Mouse (Mus musculus) liver (tissue): ENCODE results near the gene Cish.
"Not testable (repeated sequence)": the region's sequence is repeated elsewhere in the genome, so short reads cannot be mapped to it uniquely, and the experiment has no call there.

Experiments used
- DNase-seq: peaks from one replicate; pipeline ENCODE4 v3.0.0-alpha.2; 2020; ENCODE audit warnings: mixed read lengths

The Cish gene

DNA sequence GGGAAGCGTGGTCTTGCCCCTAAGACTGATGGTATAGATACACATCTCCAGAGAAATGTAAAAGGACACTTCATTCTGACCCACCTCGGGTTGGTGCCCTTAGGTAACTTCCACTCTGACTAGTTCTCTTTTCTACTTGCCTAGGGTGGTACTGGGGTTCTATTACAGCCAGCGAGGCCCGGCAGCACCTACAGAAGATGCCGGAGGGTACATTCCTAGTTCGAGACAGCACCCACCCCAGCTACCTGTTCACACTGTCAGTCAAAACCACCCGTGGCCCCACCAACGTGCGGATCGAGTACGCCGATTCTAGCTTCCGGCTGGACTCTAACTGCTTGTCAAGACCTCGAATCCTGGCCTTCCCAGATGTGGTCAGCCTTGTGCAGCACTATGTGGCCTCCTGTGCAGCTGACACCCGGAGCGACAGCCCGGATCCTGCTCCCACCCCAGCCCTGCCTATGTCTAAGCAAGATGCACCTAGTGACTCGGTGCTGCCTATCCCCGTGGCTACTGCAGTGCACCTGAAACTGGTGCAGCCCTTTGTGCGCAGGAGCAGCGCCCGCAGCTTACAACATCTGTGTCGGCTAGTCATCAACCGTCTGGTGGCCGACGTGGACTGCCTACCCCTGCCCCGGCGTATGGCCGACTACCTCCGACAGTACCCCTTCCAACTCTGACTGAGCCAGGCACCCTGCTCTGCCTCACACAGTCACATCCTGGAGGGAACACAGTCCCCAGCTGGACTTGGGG lies 4.6 kb downstream of the Cish start:
- DNase-seq, result no peak

DNA sequence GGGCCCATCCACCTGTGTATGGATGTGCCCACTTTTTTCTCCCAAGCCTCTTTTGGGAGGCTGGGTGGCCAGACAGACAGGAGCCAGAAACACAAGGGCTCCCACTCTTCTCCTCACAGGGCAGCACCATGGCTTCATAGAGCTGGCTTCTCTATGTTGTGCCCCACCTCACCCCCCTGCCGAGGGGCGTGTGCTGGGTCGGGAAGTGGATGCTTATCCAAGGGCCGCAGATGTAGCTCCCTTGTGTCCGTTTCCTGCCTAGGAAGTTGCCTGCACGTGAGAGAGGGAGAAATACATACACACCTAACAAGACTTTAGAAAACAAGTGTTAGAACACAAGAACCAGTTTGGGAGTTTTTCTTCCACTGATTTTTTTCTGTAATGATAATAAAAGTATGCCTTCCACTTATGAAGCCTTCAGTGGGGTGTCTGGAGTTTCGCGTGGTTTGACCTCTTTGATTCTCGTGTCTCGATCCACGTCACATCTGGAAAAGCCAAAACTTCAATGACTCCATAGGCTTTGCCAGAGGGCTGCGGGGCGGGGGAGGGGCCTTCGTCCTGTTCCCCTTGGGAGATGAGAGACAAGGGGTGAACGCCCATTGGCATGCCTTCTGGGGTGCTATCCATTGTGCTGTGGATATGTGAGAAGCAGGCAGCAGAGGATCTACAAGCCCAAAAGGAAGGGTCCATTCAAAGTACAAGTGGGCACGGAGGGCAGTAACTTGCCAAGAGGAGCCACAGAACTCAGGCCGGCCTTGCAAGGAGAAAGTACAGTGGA lies 5.9 kb downstream of the Cish start:
- DNase-seq, result peak; percentile 51

DNA sequence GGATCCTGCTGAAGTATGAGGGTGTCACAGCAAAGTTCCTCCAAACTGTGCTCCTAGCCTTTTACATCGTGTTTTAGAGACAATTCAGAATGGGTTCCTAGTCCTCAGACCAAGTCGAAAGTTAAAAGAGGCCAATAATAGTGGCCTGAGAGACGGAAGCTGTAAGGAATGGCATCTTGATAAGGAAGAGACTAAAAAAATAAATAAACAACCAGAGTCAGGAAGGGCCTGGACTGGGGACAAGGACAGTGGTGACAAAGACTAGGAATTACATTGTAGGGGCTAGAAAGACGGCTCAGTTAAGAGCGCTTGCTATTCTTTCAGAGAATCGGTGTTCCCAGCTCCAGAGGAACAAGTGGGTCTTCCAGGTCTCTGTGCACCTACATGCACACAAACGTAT lies 6.8 kb downstream of the Cish start:
- no peak for DNase-seq

DNA sequence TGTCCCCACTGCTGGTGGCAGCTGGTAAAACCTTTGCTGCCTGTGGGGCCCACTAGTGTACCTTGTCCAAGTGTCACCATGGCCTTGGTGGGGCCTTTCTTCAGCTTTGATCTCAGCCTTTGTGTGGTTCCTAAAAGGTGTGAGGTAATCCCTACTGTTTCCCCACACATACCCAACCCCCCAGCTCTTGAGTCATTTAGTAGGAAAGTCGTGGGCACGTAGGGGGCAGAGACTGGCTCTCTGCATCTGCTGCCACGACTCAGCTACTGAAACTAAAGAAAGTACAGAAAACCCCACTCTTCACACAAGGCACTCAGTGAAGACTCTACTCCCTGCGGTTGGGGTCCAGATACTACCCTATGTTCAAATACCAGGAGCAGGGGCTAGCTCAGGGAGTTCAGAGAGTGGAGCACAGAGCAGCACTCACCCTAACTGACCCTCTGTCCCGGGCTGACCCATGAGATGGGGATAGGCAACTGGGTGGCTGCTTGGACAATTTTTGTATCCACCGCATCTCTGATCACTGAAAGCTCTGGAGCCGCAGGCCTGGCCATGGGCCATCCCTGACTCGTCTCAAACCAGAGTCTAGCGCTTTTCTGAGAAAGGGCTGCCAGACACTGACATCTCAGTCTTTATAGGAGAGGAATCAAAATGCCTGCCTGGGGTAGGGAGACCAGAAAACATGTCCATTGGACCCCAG lies 7.4 kb downstream of the Cish start:
- DNase-seq, result no peak

DNA sequence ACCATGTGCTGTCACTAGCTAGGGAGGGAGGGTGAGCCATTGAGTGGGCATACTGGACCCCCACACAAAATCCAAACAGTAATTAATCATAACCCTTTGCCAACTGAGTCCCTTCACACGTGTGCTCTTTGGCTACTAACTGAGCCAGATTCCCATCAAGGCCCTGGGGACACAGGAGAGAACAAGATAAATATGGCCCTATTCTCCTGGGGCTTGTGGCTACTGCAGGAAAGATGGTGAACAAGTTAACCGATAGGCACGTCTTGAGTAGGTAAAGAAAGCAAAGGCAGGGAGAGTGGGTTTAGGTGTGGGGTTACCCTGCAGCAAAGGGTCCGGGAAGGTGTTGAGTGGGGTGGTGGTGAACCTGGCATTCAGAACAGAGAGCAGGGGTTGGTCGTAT lies 8.1 kb downstream of the Cish start:
- DNase-seq, result no peak

DNA sequence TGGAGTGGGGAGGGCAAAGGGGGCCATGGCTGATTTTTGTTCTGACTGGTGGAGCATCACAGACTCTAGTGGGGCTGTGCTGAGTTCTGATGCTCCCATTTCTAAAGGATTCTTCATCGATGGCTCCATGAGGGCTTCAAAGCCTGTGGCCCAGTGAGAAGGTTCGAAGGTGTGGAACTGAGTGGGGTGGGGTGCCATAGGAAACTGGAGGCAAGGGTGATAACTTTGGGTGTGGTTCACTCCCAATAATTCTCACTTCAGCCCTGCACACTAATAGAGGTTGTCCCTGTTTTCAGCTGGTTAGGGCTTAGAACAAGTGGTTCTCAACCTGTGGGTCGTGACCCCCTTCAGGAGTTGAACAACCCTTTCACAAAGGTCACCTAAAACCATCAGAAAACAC lies 8.6 kb downstream of the Cish start:
- peak; percentile 61 for DNase-seq

DNA sequence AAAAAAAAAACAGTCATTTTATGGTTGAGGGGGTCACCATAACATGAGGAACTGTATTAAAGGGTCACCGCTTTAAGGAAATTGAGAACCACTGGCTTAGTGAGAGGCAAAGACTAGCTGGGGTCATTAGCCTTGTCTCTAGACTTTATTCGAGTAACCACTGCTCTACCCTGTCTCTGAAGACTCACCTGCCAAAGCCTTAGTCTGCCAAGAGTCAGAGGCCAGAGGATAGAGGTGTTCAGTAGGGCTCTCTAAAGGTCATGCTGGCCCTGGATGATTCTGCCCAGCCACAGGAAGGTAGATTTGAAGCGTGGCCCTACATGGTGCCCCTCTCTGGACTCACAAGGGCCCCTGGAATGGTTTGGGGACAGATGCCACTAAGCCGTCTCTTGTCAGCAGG lies 9.2 kb downstream of the Cish start:
- DNase-seq, result no peak

DNA sequence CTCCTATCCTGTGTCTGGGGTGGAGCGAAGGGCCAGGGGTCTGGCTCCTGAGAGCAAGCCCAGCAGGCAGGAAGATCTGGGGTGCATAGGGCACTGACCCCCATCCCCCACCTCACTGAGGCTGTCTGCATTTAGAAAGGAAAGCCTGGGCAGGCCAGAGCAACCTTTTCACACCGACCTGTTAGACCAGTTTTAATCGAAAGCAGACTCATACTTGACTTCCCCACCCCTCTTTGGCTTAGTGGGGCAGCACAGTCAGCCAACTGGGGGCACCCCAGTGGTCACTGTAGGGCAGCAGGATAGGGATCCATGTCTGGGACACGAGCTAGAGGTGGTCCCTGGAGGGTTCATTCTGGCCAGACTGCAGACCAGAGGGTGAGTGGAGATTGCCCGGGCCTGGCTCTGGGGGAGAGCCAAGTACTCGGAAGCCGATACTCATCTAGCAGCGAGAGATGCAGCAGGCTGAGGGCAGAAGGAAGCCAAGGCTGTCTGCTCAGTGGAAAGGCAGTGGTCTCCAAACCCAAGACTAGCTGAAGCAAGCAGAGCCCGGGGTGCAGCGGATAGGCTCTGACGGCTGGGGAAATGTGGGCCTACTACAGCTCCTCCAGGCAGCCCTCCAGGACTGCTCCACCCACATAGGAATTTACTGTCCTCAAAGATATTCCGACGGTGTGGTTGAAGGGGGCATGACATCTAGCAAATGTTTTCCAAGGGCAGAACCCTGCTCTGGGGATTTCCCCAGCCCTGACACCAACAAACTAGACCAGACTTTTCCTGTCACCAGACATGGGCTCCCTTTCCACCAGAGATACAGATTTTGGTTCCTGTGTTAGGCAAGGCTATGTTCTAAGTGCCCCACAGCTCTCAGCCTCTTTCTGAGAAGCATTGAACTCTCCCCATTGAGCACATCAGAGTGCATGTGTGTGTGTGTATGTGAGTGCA lies 10.0 kb downstream of the Cish start:
- DNase-seq, result no peak

DNA sequence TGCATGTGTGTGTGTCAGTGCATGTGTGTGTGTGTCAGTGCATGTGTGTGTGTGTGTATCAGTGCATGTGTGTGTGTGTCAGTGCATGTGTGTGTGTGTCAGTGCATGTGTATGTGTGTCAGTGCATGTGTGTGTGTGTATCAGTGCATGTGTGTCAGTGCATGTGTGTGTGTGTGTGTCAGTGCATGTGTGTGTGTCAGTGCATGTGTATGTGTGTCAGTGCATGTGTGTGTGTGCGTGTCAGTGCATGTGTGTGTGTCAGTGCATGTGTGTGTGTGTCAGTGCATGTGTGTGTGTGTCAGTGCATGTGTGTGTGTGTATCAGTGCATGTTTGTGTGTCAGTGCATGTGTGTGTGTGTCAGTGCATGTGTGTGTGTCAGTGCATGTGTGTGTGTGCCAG lies 10.8 kb downstream of the Cish start:
- not testable (repeated sequence) for DNase-seq

DNA sequence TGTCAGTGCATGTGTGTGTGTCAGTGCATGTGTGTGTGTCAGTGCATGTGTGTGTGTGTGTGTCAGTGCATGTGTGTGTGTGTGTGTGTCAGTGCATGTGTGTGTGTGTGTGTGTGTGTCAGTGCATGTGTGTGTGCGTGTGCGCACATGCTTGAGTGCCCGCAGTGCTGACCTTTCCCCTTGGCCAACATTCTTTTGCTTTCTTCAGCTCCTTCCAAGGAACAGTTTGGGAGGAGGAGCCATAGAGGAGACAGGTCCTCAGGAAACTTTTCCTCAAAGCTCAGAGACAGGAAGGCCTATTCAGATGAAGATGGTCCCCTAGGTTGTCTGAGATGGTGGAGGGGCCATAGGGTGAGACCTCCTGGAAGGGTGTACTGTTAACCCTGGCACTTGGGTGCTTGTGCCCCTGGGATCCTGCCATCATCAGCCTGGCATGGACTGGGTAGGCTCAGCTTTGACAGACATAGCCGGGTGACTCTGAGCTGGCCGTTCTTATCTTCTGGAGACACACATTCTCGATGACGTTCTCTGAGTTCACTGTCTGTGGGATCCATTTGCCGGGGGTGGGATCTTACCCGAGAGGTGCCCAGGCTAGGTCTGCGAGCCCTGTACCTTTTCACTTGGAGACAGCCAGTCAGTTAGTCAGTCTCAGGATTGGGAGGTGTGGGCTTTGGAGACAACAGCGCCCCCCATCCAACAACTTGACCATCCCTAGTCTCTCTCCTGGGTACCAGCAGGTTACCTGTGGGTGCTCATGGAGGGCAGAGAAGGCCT lies 11.5 kb downstream of the Cish start:
- DNase-seq, result peak; percentile 78

DNA sequence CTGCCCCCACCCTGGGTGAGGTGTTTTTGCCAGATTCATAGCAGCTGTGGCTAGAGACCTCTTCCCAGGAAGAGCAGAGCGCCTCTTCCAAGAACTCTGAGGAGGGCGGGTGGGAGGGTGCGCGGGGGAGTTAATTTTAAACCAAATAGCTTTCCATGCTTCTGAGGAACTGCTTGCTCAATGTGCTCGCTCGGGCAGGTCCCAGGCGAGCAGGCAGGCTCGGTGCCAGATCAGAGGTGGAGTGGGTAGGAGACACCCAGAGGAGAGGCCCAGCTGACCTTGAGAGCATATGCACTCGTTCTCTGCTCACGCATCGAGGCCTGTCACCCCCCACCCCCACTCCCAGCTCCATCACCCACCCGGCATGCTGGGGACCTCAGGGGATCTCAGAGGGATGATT lies 12.1 kb downstream of the Cish start:
- DNase-seq, result peak; percentile 52

DNA sequence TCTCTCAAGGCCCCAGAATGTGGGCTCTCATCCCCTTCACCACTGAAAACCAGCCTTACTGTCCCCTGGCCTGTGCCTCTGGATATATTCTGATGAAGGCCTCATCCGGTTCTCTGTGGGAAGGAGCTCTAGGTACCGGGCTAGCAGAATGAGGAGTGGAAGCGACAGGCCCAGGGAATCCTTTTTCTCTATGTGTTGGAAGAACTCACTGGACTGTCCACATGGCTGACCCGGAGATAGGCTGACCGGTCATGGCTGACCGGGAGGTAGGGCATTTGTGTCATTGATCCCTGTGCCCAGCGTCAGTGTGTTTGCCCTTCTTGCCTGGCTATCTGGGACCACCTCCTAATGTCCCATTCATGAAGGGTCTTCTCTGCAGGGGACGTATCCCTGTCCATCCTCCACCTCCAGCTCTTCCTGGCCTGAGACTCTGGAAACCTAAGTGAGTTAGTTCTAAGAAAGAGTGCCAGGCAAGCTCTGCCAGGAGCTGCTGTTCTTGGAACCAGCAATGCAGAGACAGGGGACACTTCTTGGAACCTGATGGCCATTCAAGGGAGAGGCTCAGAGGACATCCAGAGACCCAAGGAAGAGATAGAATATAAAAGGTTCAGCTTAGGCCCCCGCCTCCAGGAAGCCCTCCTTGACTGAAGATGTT lies 12.6 kb downstream of the Cish start:
- DNase-seq, result no peak

DNA sequence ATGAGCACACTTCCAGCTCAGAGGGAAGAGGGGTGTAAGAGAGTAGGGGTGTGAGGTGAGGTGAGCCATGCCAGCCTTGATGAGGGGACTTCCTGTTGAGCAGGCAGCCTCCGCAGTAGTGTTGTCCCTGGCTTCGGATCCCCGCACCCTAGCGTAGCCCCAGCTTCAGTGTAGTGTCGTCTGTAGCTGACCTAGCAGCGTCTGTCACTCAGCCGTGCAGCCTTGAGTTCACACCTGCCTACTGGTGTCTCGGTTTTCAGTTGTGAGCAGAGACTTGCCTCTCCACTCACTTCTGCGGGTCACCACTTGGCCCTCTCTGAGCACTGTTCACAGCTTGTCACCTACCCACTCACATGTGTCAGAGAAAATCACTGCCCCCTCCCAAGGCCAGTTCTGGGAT lies 13.3 kb downstream of the Cish start:
- no peak for DNase-seq

DNA sequence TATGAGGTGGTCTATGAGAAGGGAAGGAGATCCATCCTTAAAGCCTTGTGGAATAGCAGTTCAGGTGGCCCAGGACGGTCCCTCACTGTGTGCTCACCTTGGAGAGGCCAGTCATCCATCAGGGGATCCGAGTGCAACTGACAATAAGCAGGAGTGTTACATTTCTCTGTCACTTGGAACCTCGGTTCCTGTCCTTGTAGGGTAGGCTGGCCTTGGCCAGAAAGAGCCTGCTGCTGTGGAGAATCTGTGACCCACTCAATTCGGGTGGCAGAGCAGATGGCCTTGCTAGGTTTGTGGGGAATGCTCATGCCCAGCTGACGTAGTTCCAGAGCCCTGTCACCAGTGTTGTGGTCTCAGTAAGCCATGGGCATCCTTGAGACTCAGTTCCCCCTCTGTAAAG lies 13.8 kb downstream of the Cish start:
- DNase-seq, result no peak

DNA sequence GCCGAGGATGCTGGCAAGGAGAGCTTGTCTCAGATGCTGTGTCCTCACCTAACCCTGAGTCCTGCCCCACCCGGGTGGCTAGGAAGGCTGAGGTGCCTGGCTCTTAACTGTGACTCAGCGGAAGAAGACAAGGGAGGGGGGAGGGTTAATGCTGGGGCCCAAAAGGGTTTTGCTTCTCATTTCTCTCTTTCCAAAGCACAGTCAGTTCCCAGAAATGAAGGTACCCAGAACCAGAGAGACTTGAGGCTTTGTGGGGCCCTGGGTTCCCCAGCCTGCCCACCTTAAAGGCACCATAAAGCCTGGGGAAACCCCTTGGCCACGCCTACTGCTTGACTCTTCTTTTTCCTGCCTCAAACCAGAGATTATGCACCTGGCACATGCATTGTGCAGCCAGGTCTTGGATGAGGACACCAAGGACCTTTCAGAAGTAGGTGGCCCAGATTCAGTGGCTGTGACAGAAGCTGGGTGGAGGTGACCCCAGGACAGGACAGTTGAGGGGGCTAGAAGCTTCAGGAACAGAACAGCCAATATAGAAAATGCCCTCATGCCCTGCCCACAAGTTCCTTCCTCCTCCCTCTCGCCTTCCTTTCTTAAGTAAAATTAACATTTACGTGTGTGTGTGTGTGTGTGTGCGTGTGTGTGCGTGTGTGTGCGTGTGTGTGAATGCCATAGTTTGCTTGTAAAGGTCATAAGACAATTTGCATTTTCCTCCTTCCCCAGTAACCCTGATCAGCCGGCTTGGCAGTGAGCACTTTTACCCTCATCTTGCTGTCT lies 17.2 kb downstream of the Cish start:
- DNase-seq, result peak; percentile 80

DNA sequence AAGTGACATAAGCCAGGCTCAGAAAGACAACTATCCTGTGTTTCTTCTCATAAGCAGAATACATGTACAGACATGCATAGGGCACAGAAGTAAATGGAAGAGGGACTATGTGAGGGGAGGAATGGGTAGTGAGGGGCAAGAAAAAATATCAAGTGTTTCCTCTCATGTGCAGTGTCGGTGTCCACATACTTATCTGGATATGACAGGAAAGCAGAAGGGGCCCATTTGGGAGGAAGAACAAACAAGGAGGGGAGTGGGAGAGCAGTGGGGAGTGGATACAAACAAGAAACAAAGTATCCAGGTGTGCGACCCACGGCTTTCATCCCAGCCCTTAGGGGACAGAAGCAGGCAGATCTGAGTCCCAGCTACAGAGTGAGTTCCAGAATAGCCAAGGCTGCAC lies 18.1 kb downstream of the Cish start:
- DNase-seq, result no peak

DNA sequence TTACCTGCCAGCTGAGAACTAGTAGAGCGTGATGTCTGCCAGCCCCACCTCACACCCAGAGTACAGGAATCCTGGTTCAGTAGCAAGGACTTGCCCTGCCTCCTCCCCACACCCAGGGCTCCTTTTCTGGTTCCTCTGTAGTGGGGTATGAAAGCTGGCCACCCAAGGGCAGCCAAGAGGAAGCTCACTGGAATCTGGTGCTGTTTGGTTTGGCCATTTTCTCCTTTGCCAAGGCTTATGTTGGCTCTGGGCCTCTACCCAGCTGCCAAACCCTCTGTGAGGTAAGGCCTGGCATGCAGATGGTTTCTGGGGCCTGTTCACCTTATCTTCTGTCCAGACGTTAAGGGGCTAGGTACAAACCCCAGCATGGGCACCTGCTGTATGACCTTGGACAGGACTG lies 20.0 kb downstream of the Cish start:
- DNase-seq, result no peak

DNA sequence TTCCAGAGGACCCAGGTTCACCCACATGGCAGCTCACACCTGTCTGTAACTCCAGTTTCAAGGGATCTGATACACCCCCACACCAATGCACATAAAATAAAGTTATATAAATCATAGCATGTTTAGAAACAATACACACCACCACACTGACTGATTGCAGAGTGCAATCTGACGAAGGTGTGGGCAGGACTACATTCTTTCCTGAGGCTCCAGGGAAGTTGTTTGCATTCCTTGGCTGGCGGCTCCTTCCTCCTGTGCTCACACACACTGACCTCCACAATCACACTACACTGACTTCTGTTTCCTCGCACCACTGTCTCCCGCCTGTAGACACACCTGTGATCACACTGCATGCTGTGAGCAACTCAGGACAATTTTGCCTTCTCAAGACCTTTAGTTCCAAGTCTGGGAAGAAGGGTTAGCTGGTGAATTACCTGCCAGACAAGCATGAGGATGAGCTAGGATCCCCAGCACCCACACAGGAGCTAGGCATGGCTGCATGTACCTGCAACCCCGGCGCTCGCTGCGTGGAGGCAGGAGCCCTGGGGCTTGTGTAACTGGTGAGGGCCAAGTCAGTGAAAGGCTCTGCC lies 26.7 kb downstream of the Cish start:
- DNase-seq, result no peak

DNA sequence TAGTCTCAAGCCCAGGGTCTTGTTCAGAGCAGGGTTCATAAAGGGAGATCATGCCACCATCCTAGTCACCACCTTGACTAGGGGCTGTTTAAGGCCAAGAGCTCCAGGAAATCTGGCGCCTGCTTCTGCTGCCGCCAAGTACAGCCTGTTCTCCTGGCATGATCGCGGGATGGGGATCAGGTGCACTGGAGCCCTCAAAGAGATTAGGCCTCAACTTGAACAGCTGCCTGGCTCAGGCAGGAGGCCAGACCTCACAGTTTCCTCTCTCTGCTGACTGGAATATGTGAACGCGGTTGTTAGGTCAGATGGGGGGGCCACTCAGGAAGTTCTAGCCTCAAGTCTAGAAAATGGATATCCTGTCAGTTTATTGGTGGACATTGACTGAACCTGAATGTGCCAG lies 27.7 kb downstream of the Cish start:
- no peak for DNase-seq
